Mouse (Mus musculus): ENCODE results near the gene Enthd1.

DNA sequence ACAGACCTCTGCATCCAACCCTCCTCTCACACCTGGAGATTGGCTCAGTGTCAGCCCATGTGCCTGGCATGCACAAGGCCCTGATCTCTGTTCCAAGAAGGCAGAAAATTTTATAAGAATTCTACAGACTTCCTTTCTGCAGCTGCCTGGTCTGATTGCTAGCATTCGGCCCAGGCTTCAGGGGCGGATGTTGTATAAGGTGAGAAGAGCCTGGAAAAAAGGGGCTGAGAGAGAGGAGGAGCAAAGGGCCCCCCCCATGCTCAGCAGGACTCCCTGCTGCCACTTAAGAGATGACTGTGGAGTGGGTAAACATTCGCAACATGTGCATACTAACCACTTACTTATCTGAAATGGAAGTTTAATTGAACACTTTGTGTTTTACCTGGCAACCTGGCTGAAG, 43.0 kb upstream of the Enthd1 start:
- TF ChIP-seq CTCF (IDR thresholded peaks at IDR 0.05; ENCODE audit: extremely low read depth, insufficient read depth, insufficient read length, insufficient replicate concordance): no peak
- no peak for TF ChIP-seq POLR2A (IDR thresholded peaks at IDR 0.05; ENCODE audit: low read depth, low read length)

Data from spleen, adult 2 months (tissue).